Mouse (Mus musculus) layer of hippocampus, postnatal 36 days (tissue): ENCODE measurements around the gene Luzp2. TPM values are rescaled to one million over a fixed set of nuclear protein-coding genes. Genes with fewer than 3 reads are reported as not detected.

ENCODE experiments used
- DNase-seq, 2 experiments: peaks; one replicate each; pipeline ENCODE4 v3.0.0; 2022
- total RNA-seq, 2 experiments: library from RNA; stranded (reverse); gene quantifications; 2 replicates each; pipeline ENCODE4 v1.2.3; 2021

Luzp2 gene
- 10 to 100 TPM; 61.9 to 63.8 TPM for total RNA-seq

- DNase-seq = peak; percentile 27 to 33
Observed at GRCm38 (mm10) chr7:54835372-54835851, at the start of gene Luzp2. TSS of gene Luzp2 (plus strand) at chr7:54835498.

- peak in 1 of 2 experiments; percentile 3 for DNase-seq
Observed at GRCm38 (mm10) chr7:54787456-54787855, 47.8 kb upstream of the Luzp2 start.

GRCm38 (mm10) chr7:54818606-54819005, 16.7 kb upstream of the Luzp2 start:
- DNase-seq = no peak

- DNase-seq = no peak
Observed at GRCm38 (mm10) chr7:54828751-54829150, 6.5 kb upstream of the Luzp2 start.

- DNase-seq = peak in 1 of 2 experiments; percentile 25
Observed at GRCm38 (mm10) chr7:54835911-54836352, 634 bp downstream of the Luzp2 start.

- peak; percentile 22 to 23 for DNase-seq
Observed at GRCm38 (mm10) chr7:54836437-54836836, 1.1 kb downstream of the Luzp2 start.

GRCm38 (mm10) chr7:54842807-54843335, 7.6 kb downstream of the Luzp2 start:
- DNase-seq = no peak

- DNase-seq = no peak
Observed at GRCm38 (mm10) chr7:54845875-54846691, 10.8 kb downstream of the Luzp2 start.

- DNase-seq = no peak
Observed at GRCm38 (mm10) chr7:54846692-54847020, 11.4 kb downstream of the Luzp2 start.

- no peak for DNase-seq
Observed at GRCm38 (mm10) chr7:54852860-54853259, 17.6 kb downstream of the Luzp2 start.

GRCm38 (mm10) chr7:54861230-54861856, 26.0 kb downstream of the Luzp2 start:
- no peak for DNase-seq

- no peak for DNase-seq
Observed at GRCm38 (mm10) chr7:54878928-54879644, 43.8 kb downstream of the Luzp2 start.

- no peak for DNase-seq
Observed at GRCm38 (mm10) chr7:54893709-54894627, 58.7 kb downstream of the Luzp2 start.

- no peak for DNase-seq
Observed at GRCm38 (mm10) chr7:54898589-54898988, 63.3 kb downstream of the Luzp2 start.

GRCm38 (mm10) chr7:54909958-54910357, 74.7 kb downstream of the Luzp2 start:
- DNase-seq = no peak

GRCm38 (mm10) chr7:54914030-54914429, 78.7 kb downstream of the Luzp2 start:
- DNase-seq = no peak

GRCm38 (mm10) chr7:54921991-54922390, 86.7 kb downstream of the Luzp2 start:
- DNase-seq = no peak

GRCm38 (mm10) chr7:54956759-54957158, 121.5 kb downstream of the Luzp2 start:
- no peak for DNase-seq

GRCm38 (mm10) chr7:54962678-54963077, 127.4 kb downstream of the Luzp2 start:
- DNase-seq = no peak

- no peak for DNase-seq
Observed at GRCm38 (mm10) chr7:54977372-54977771, 142.1 kb downstream of the Luzp2 start.

GRCm38 (mm10) chr7:54980585-54980984, 145.3 kb downstream of the Luzp2 start:
- no peak for DNase-seq

GRCm38 (mm10) chr7:55000397-55000796, 165.1 kb downstream of the Luzp2 start:
- DNase-seq = no peak
